Mouse (Mus musculus) gastrocnemius, adult 2 months (tissue): ENCODE data around the gene Gm38394. TPM values are rescaled to one million over a fixed set of nuclear protein-coding genes. Genes with fewer than 3 reads are reported as not detected.

Experiments
- DNase-seq: peaks from one replicate; pipeline ENCODE4 v3.0.0; 2022
- H3K27ac ChIP-seq: fragments of 200-600 bp; 2 replicates; pipeline ENCODE4 v1.8.1; 2022; ENCODE audit warnings: mild to moderate bottlenecking
- H3K4me3 ChIP-seq: fragments of 200-600 bp; 2 replicates; pipeline ENCODE4 v1.8.1; 2022; ENCODE audit warnings: mild to moderate bottlenecking, moderate library complexity
- CTCF ChIP-seq: fragments of 200-600 bp; IDR thresholded peaks from 2 replicates; pipeline ENCODE4 v1.8.1; 2022; ENCODE audit warnings: antibody characterized with exemption, mild to moderate bottlenecking, moderate library complexity
- intact Hi-C: fragments of 180-260 bp; cut with DNase I; formaldehyde crosslinking; loops from one replicate; pipeline ENCODE4 v1.15.1; 2025
- total RNA-seq, 2 experiments: library from RNA; stranded (reverse); gene quantifications; 2 replicates each; pipeline ENCODE4 v1.2.3; 2021

Gm38394 gene
- total RNA-seq, 2 experiments from 2014 or later = 29.8 to 32.2 TPM

GRCm38 (mm10) chr1:133658878-133659277 lies 2.2 kb downstream of the Gm38394 start:
- Histone ChIP-seq H3K27ac (peak overlapping the region; percentile 97), H3K4me3 (peak overlapping the region; percentile 94)
- intact Hi-C loops = no loop called here

GRCm38 (mm10) chr1:133656811-133657210 lies 4.3 kb downstream of the Gm38394 start:
- no peak for TF ChIP-seq CTCF
- DNase-seq = no peak
- intact Hi-C loops = no loop called here
- Histone ChIP-seq H3K4me3 (peak overlapping the region; percentile 94), H3K27ac (peak overlapping the region; percentile 55)

More at GRCm38 (mm10) chr1:133658878-133659277, 2.2 kb downstream of the Gm38394 start:
- no peak for TF ChIP-seq CTCF
- DNase-seq = no peak

GRCm38 (mm10) chr1:133653033-133653432 lies 8.1 kb downstream of the Gm38394 start:
- Histone ChIP-seq H3K27ac (no peak overlapping the region), H3K4me3 (no peak overlapping the region)
- intact Hi-C loops = no loop called here
- DNase-seq = no peak
- no peak for TF ChIP-seq CTCF

- Histone ChIP-seq H3K27ac (no peak overlapping the region), H3K4me3 (no peak overlapping the region)
- no peak for TF ChIP-seq CTCF
- DNase-seq = no peak
- intact Hi-C loops = no loop called here
These were observed 10.6 kb downstream of the Gm38394 start for GRCm38 (mm10) chr1:133650288-133651055.

- no peak for TF ChIP-seq CTCF
- intact Hi-C loops = loop anchor here (2.0 kb wide), 1 partner anchor 15 kb away; the partner anchor contains the start of genes Gm38394 and Zbed6
- Histone ChIP-seq H3K4me3 (peak overlapping the region; percentile 21), H3K27ac (peak overlapping the region; percentile 84)
- no peak for DNase-seq
These were observed 15.5 kb downstream of the Gm38394 start for GRCm38 (mm10) chr1:133645652-133646051.

GRCm38 (mm10) chr1:133641163-133641562 lies 20.0 kb downstream of the Gm38394 start:
- no peak for DNase-seq
- Histone ChIP-seq H3K27ac (no peak overlapping the region), H3K4me3 (no peak overlapping the region)
- intact Hi-C loops = no loop called here
- no peak for TF ChIP-seq CTCF

GRCm38 (mm10) chr1:133638517-133638916 lies 22.6 kb downstream of the Gm38394 start:
- Histone ChIP-seq H3K27ac (no peak overlapping the region), H3K4me3 (no peak overlapping the region)
- TF ChIP-seq CTCF = no peak
- intact Hi-C loops = no loop called here
- no peak for DNase-seq

- no peak for DNase-seq
- Histone ChIP-seq H3K4me3 (no peak overlapping the region), H3K27ac (no peak overlapping the region)
- intact Hi-C loops = loop anchor here (1.0 kb wide), 1 partner anchor 84 kb away; no protein-coding TSS in a partner anchor
- TF ChIP-seq CTCF = peak; percentile 63
These were observed 28.9 kb downstream of the Gm38394 start for GRCm38 (mm10) chr1:133632168-133632567.

GRCm38 (mm10) chr1:133625052-133625451 lies 36.1 kb downstream of the Gm38394 start:
- Histone ChIP-seq H3K4me3 (no peak overlapping the region), H3K27ac (no peak overlapping the region)
- no peak for DNase-seq
- intact Hi-C loops = no loop called here
- no peak for TF ChIP-seq CTCF

GRCm38 (mm10) chr1:133618311-133618710 lies 42.8 kb downstream of the Gm38394 start:
- intact Hi-C loops = loop anchor here (10.0 kb wide), 2 partner anchors 444 to 474 kb away; no protein-coding TSS in a partner anchor
- no peak overlapping the region for H3K4me3 ChIP-seq
- no peak overlapping the region for H3K27ac ChIP-seq
- DNase-seq = no peak
- no peak for TF ChIP-seq CTCF

- Histone ChIP-seq H3K4me3 (no peak overlapping the region), H3K27ac (no peak overlapping the region)
- no peak for TF ChIP-seq CTCF
- no peak for DNase-seq
- intact Hi-C loops = loop anchor here (10.0 kb wide), 2 partner anchors 443 to 473 kb away; no protein-coding TSS in a partner anchor
These were observed 43.2 kb downstream of the Gm38394 start for GRCm38 (mm10) chr1:133617908-133618307.

- peak; percentile 48 for TF ChIP-seq CTCF
- DNase-seq = no peak
- intact Hi-C loops = loop anchor here (10.0 kb wide), 2 partner anchors 439 to 469 kb away; no protein-coding TSS in a partner anchor
These were observed 47.3 kb downstream of the Gm38394 start for GRCm38 (mm10) chr1:133613817-133614216.

GRCm38 (mm10) chr1:133611436-133611835 lies 49.7 kb downstream of the Gm38394 start:
- TF ChIP-seq CTCF = no peak
- Histone ChIP-seq H3K27ac (no peak overlapping the region), H3K4me3 (no peak overlapping the region)
- DNase-seq = no peak
- intact Hi-C loops = loop anchor here (2.0 to 10.0 kb wide), 3 partner anchors 297 to 467 kb away; no protein-coding TSS in a partner anchor

More at GRCm38 (mm10) chr1:133613817-133614216, 47.3 kb downstream of the Gm38394 start:
- Histone ChIP-seq H3K27ac (no peak overlapping the region), H3K4me3 (no peak overlapping the region)
